Mouse (Mus musculus) forebrain, embryonic 14.5 days (tissue): ENCODE measurements around the gene Urb1. TPM values are rescaled to one million over a fixed set of nuclear protein-coding genes. Genes with fewer than 3 reads are reported as not detected.
A peak's percentile ranks its signal among the peaks of the same experiment; 100 is the strongest.

Experiments
- ATAC-seq: fragments of 200-750 bp; cut with Nextera tagmentation; 2 replicates; pipeline ENCODE4 v1.8.0; 2017; ENCODE audit warnings: mild to moderate bottlenecking, moderate library complexity
- DNase-seq: peaks from one replicate; pipeline ENCODE4 v3.0.0-alpha.2; 2015; ENCODE audit warnings: low spot score
- H3K27ac ChIP-seq: fragments of 300-500 bp; sonication (generic); 2 replicates; pipeline ENCODE4 v1.5.1; 2014; ENCODE audit warnings: low read depth, mild to moderate bottlenecking, control low read depth, low read length, moderate library complexity
- H3K27me3 ChIP-seq: fragments of 300-500 bp; sonication (generic); replicated peaks from 2 replicates; pipeline ENCODE4 v1.6.1; 2014; ENCODE audit warnings: low read length, control low read depth, mixed read lengths; ENCODE audit not compliant: control insufficient read depth, insufficient read depth
- H3K36me3 ChIP-seq: fragments of 300-500 bp; sonication (generic); 2 replicates; pipeline ENCODE4 v1.6.1; 2014; ENCODE audit warnings: low read length, control low read depth; ENCODE audit not compliant: control insufficient read depth, insufficient read depth
- H3K4me1 ChIP-seq: fragments of 300-500 bp; sonication (generic); 2 replicates; pipeline ENCODE4 v1.6.1; 2014; ENCODE audit warnings: antibody characterized with exemption, low read length, control low read depth; ENCODE audit not compliant: control insufficient read depth, insufficient read depth
- H3K4me2 ChIP-seq: fragments of 300-500 bp; sonication (generic); 2 replicates; pipeline ENCODE4 v1.6.1; 2014; ENCODE audit warnings: mild to moderate bottlenecking, control low read depth, low read length
- H3K4me3 ChIP-seq: fragments of 300-500 bp; sonication (generic); 2 replicates; pipeline ENCODE4 v1.5.1; 2014; ENCODE audit warnings: low read depth, low read length, control low read depth
- H3K9ac ChIP-seq: fragments of 300-500 bp; sonication (generic); 2 replicates; pipeline ENCODE4 v1.6.1; 2014; ENCODE audit warnings: mild to moderate bottlenecking, low read length, control low read depth, moderate library complexity
- H3K9me3 ChIP-seq: fragments of 300-500 bp; sonication (generic); replicated peaks from 2 replicates; pipeline ENCODE4 v1.6.1; 2016; ENCODE audit warnings: low read length, control low read depth, mixed read lengths; ENCODE audit not compliant: control insufficient read depth
- WGBS: fragments of 180-500 bp; shearing (Covaris S2); extraction: QIAGEN DNeasy Blood & Tissue Kit; methylation state at CpG from one replicate; pipeline ENCODE4 v1.1.7; 2014; 5-methylcytosine and 5-hydroxymethylcytosine counted together
- polyA plus RNA-seq: library from polyadenylated mRNA; unstranded; fragments of >200 nt; fragmentation: Nextera tagmentation; extraction: Ambion mirVana; gene quantifications from 2 replicates; pipeline ENCODE4 v1.2.1, GENCODE M21; 2014

Urb1 gene
- polyA plus RNA-seq, 1 experiment from 2014 or later, result 7.0 TPM

DNA sequence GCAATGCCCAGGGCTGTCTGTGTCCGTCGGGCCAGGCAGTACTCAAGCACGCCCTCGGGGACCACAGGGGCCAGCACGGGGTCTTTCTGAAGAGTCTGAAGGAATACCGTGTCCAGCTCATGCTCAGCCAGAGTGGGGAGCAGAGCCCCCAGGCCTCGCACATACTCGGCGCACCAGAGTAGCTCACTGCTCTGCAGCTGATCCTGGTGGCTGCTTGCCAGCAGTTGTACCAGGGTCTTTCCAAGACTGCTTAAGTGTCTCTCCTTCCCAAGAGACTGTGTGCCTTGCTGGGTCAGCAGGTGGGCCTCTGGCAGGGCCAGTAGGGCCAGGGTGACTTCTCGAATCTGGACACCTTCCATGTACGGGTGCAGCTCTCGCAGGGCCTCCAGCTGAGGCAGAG lies 36.0 kb downstream of the Urb1 start:
- WGBS, result 89% methylated on average over 12 of the region's 12 CpGs
- Histone ChIP-seq H3K27ac (no peak overlapping the region), H3K4me2 (no peak overlapping the region), H3K9me3 (no peaks in the 10 kb centered on the region), H3K4me1 (no peaks in the 10 kb centered on the region), H3K36me3 (peaks cover 80% of the 10 kb centered on the region), H3K27me3 (no peaks in the 10 kb centered on the region), H3K9ac (no peak overlapping the region), H3K4me3 (no peak overlapping the region)
- ATAC-seq (no peak), DNase-seq (no peak)

DNA sequence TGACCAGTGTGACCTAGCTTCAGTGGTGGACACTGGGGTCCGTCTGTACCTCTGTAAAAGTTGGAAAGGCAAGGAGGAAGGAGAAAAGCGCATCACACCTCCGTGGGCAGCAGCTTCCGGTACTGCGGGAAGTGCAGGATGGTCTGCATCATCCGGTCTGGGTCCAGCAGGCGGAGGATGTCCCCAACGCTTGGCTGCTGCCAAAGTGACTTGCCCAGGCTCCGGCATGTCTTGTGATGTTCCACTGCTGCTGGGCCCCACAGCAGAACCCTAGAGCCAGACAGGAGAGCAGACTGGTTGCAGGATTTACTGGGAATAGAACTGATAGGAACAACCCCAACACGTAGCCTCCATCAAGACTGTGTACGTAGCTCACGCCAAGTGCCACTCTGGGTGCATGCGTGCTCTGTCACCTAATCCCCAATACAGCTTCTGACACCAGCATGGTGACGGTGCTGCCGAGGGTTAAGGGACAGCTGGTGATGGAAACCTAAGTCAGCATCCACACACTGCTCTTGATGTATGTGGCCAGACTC lies 43.2 kb downstream of the Urb1 start:
- Histone ChIP-seq H3K4me3 (no peak overlapping the region), H3K9me3 (no peaks in the 10 kb centered on the region), H3K36me3 (peaks cover 79% of the 10 kb centered on the region), H3K4me1 (no peaks in the 10 kb centered on the region), H3K4me2 (no peak overlapping the region), H3K9ac (no peak overlapping the region), H3K27ac (no peak overlapping the region), H3K27me3 (no peaks in the 10 kb centered on the region)
- ATAC-seq, result no peak
- no peak for DNase-seq
- 95% methylated on average over 15 of the region's 15 CpGs for WGBS

- Histone ChIP-seq H3K9me3 (no peaks in the 10 kb centered on the region), H3K36me3 (peaks cover 87% of the 10 kb centered on the region), H3K27ac (no peak overlapping the region), H3K4me3 (no peak overlapping the region), H3K27me3 (no peaks in the 10 kb centered on the region), H3K4me1 (no peaks in the 10 kb centered on the region), H3K4me2 (no peak overlapping the region), H3K9ac (no peak overlapping the region)
- 93% methylated on average over 9 of the region's 9 CpGs for WGBS
- no peak for ATAC-seq
- no peak for DNase-seq
Observed at GRCm38 (mm10) chr16:90765195-90765877, 44.9 kb downstream of the Urb1 start.

DNA sequence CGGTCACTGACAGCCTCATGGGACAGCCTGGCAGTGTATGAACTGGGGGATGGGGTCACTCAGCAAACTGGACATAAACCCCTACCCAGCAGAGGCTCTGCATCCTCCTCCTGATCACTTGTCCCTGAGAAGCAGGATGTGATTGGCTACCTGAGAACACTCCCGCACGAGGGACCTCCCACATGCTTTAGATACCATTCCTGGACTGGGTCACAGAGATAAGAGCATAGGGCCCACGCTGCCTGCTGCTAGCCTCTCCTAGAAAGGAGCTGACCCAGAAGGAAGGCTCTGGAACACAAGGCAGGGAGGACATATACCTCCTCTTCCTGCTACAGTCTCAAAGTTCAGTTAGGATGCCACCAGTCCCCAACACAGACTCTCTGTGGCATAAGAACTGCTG lies 49.7 kb downstream of the Urb1 start:
- Histone ChIP-seq H3K9ac (no peak overlapping the region), H3K36me3 (peaks cover 70% of the 10 kb centered on the region), H3K4me2 (no peak overlapping the region), H3K9me3 (no peaks in the 10 kb centered on the region), H3K27me3 (no peaks in the 10 kb centered on the region), H3K27ac (no peak overlapping the region), H3K4me3 (no peak overlapping the region), H3K4me1 (no peaks in the 10 kb centered on the region)
- 94% methylated on average over 4 of the region's 4 CpGs for WGBS
- DNase-seq (no peak), ATAC-seq (no peak)

DNA sequence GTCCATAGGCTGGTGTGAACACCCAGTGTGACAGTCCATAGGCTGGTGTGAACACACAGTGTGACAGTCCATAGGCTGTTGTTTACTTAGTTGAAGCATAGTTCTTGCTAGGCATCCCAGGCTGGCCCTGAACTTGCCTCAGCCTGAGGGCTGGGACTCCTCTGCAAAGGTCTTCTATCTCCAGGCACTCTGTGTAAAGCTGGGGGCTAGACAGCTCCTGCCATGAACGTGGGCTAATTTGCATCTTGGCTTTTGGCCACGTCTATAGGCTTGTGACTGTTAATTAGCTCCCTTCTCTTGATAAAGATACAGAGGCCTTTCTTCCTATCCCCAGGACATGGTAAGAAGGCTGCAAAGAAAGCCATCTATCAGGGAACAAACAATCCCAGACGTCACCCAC lies 50.9 kb downstream of the Urb1 start:
- 8% methylated on average over 3 of the region's 3 CpGs for WGBS
- no peak overlapping the region for H3K9ac ChIP-seq
- H3K9me3 ChIP-seq, result no peaks in the 10 kb centered on the region
- no peak overlapping the region for H3K4me3 ChIP-seq
- ATAC-seq (peak; percentile 57; the same call in 1 of the 2 replicates), DNase-seq (peak; percentile 65)
- no peak overlapping the region for H3K4me2 ChIP-seq
- H3K27me3 ChIP-seq, result no peaks in the 10 kb centered on the region
- no peak overlapping the region for H3K27ac ChIP-seq
- H3K4me1 ChIP-seq, result no peaks in the 10 kb centered on the region
- peaks cover 72% of the 10 kb centered on the region for H3K36me3 ChIP-seq

DNA sequence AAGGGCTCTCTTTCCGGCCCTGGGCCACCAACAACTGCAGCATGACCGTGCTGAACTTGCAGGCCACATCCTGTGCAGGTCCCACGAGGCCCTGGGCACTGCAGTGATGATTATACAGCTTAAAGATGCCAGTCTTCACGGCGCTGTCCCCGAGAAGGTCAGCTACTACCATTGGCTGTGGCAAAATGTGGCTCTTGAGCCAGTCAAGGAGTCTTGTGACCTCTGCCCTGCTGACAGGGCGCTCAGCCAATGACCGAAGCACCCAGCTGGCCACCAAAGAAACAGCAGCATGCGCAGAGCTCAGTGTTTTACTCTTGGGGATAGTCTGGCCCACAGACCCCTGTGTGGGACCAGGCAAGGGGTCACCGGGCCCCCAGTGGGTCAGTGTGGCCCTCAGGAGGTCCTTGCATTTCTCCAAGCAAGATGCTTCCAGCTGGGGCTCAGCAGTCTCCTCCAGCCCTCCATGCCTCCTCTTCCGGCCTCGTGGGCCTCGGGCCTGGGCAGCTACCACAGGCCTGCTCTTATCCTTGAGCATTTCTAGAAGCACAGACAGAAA lies 56.7 kb downstream of the Urb1 start:
- H3K4me3 ChIP-seq, result no peak overlapping the region
- H3K36me3 ChIP-seq, result peaks cover 64% of the 10 kb centered on the region
- H3K27ac ChIP-seq, result no peak overlapping the region
- ATAC-seq, result no peak
- H3K4me2 ChIP-seq, result no peak overlapping the region
- WGBS, result 92% methylated on average over 13 of the region's 13 CpGs
- no peaks in the 10 kb centered on the region for H3K27me3 ChIP-seq
- no peaks in the 10 kb centered on the region for H3K9me3 ChIP-seq
- H3K9ac ChIP-seq, result no peak overlapping the region
- no peak for DNase-seq
- no peaks in the 10 kb centered on the region for H3K4me1 ChIP-seq

- Histone ChIP-seq H3K27ac (no peak overlapping the region), H3K9me3 (no peaks in the 10 kb centered on the region), H3K4me2 (no peak overlapping the region), H3K9ac (no peak overlapping the region), H3K36me3 (peaks cover 26% of the 10 kb centered on the region), H3K4me1 (no peaks in the 10 kb centered on the region), H3K4me3 (no peak overlapping the region), H3K27me3 (no peaks in the 10 kb centered on the region)
- DNase-seq, result no peak
- 94% methylated on average over 7 of the region's 7 CpGs for WGBS
- ATAC-seq, result no peak
Observed at GRCm38 (mm10) chr16:90748169-90748568, 62.0 kb downstream of the Urb1 start.

GRCm38 (mm10) chr16:90747143-90747542 lies 63.1 kb downstream of the Urb1 start:
- no peak for DNase-seq
- Histone ChIP-seq H3K9ac (no peak overlapping the region), H3K4me2 (no peak overlapping the region), H3K27me3 (no peaks in the 10 kb centered on the region), H3K9me3 (no peaks in the 10 kb centered on the region), H3K36me3 (peaks cover 18% of the 10 kb centered on the region; the same call in 1 of the 2 replicates), H3K4me1 (no peaks in the 10 kb centered on the region), H3K27ac (no peak overlapping the region), H3K4me3 (no peak overlapping the region)
- 90% methylated on average over 6 of the region's 6 CpGs for WGBS
- ATAC-seq, result no peak
